Mouse (Mus musculus) kidney, adult 2 months (tissue): Measurements from ENCODE around the gene Actr1a. TPM values are rescaled to one million over a fixed set of nuclear protein-coding genes. Genes with fewer than 3 reads are reported as not detected.
A peak's percentile ranks its signal among the peaks of the same experiment; 100 is the strongest.

ENCODE experiments used
- DNase-seq: peaks from one replicate; pipeline ENCODE4 v3.0.0; 2021
- H3K27ac ChIP-seq: fragments of 200-500 bp; 2 replicates; pipeline ENCODE4 v1.5.1; 2012; ENCODE audit warnings: low read depth, low read length, control low read depth, inconsistent platforms; ENCODE audit not compliant: insufficient read depth
- H3K27me3 ChIP-seq: fragments of 200-500 bp; replicated peaks from 2 replicates; pipeline ENCODE4 v1.6.1; 2012; ENCODE audit warnings: mild to moderate bottlenecking, moderate library complexity, low read length, inconsistent platforms; ENCODE audit not compliant: control insufficient read depth, insufficient read depth
- H3K36me3 ChIP-seq: fragments of 200-500 bp; 2 replicates; pipeline ENCODE4 v1.6.1; 2012; ENCODE audit warnings: mild to moderate bottlenecking, moderate library complexity, low read length, inconsistent platforms; ENCODE audit not compliant: control insufficient read depth, insufficient read depth
- H3K4me1 ChIP-seq: fragments of 200-500 bp; 2 replicates; pipeline ENCODE4 v1.6.1; 2011; ENCODE audit warnings: low read length; ENCODE audit not compliant: control insufficient read depth, insufficient read depth
- H3K4me3 ChIP-seq: fragments of 200-500 bp; 2 replicates; pipeline ENCODE4 v1.5.1; 2011; ENCODE audit warnings: mild to moderate bottlenecking, low read depth, low read length, control low read depth; ENCODE audit not compliant: insufficient read depth
- CTCF ChIP-seq: fragments of 200-500 bp; conservative IDR thresholded peaks from 2 replicates; pipeline ENCODE4 v1.5.1; 2011; ENCODE audit warnings: low read depth, mild to moderate bottlenecking, control low read depth, low read length, moderate library complexity, mixed read lengths; ENCODE audit not compliant: insufficient read depth, insufficient read length
- POLR2A ChIP-seq: fragments of 200-500 bp; IDR thresholded peaks from one replicate; pipeline ENCODE4 v1.6.1; 2011; ENCODE audit warnings: low read depth, low read length, control low read depth
- WGBS: fragments of 180-500 bp; shearing (Covaris S2); methylation state at CpG from one replicate; pipeline ENCODE4 v1.1.7; 2018; 5-methylcytosine and 5-hydroxymethylcytosine counted together
- polyA plus RNA-seq: library from polyadenylated mRNA; depleted of rRNA; stranded (reverse); fragments of >200 nt; gene quantifications from 2 replicates; pipeline ENCODE4 v1.2.3, GENCODE M21; 2012

The Actr1a gene
- polyA plus RNA-seq, 1 experiment, result 80.4 TPM

- DNase-seq, result no peak
- Histone ChIP-seq H3K36me3 (no peaks in the 10 kb centered on the region), H3K27ac (no peak overlapping the region), H3K4me3 (no peak overlapping the region), H3K4me1 (no peaks in the 10 kb centered on the region), H3K27me3 (no peaks in the 10 kb centered on the region)
- 87% methylated on average over 22 of the region's 23 CpGs for WGBS
- TF ChIP-seq POLR2A, result no peak
These were observed 27.6 kb downstream of the Actr1a start for GRCm38 (mm10) chr19:46367798-46368590.

GRCm38 (mm10) chr19:46363294-46364009 is 32.1 kb downstream of the Actr1a start:
- WGBS, result 62% methylated on average over 11 of the region's 11 CpGs
- Histone ChIP-seq H3K4me1 (no peaks in the 10 kb centered on the region), H3K4me3 (no peak overlapping the region), H3K36me3 (no peaks in the 10 kb centered on the region), H3K27ac (no peak overlapping the region), H3K27me3 (no peaks in the 10 kb centered on the region)
- no peak for DNase-seq
- TF ChIP-seq POLR2A (no peak), CTCF (no peak)

- no peak overlapping the region for H3K27ac ChIP-seq
- TF ChIP-seq CTCF (no peak), POLR2A (no peak)
- H3K4me1 ChIP-seq, result no peaks in the 10 kb centered on the region
- no peaks in the 10 kb centered on the region for H3K27me3 ChIP-seq
- H3K4me3 ChIP-seq, result no peak overlapping the region
- DNase-seq, result no peak
- H3K36me3 ChIP-seq, result no peaks in the 10 kb centered on the region
- WGBS, result 90% methylated on average over 8 of the region's 8 CpGs
These were observed 33.4 kb downstream of the Actr1a start for GRCm38 (mm10) chr19:46362104-46362503.

GRCm38 (mm10) chr19:46358381-46358780 is 37.2 kb downstream of the Actr1a start:
- WGBS, result 81% methylated on average over 4 of the region's 4 CpGs
- no peak for DNase-seq

GRCm38 (mm10) chr19:46357344-46358280 is 37.9 kb downstream of the Actr1a start:
- TF ChIP-seq POLR2A (no peak), CTCF (no peak)
- no peak overlapping the region for H3K27ac ChIP-seq
- H3K4me3 ChIP-seq, result peak overlapping the region; percentile 75
- 19% methylated on average over 25 of the region's 25 CpGs for WGBS
- peaks cover 4% of the 10 kb centered on the region; the same call in 1 of the 2 replicates for H3K4me1 ChIP-seq
- peak; percentile 25 for DNase-seq
- H3K36me3 ChIP-seq, result no peaks in the 10 kb centered on the region
- no peaks in the 10 kb centered on the region for H3K27me3 ChIP-seq

More at GRCm38 (mm10) chr19:46358381-46358780, 37.2 kb downstream of the Actr1a start:
- H3K4me1 ChIP-seq, result peaks cover 4% of the 10 kb centered on the region; the same call in 1 of the 2 replicates
- H3K27me3 ChIP-seq, result no peaks in the 10 kb centered on the region
- H3K4me3 ChIP-seq, result no peak overlapping the region
- no peak overlapping the region for H3K27ac ChIP-seq
- no peaks in the 10 kb centered on the region for H3K36me3 ChIP-seq
- TF ChIP-seq POLR2A (no peak), CTCF (no peak)

- peak; percentile 94 for DNase-seq
- whole genome bisulfite sequencing, result under 1% methylated on average over 29 of the region's 29 CpGs
- peaks cover 4% of the 10 kb centered on the region; the same call in 1 of the 2 replicates for H3K4me1 ChIP-seq
- TF ChIP-seq CTCF, result no peak
- TF ChIP-seq POLR2A, result no peak
- no peaks in the 10 kb centered on the region for H3K27me3 ChIP-seq
- H3K4me3 ChIP-seq, result peak overlapping the region; percentile 75
- no peaks in the 10 kb centered on the region for H3K36me3 ChIP-seq
- H3K27ac ChIP-seq, result peak overlapping the region; percentile 71
These were observed 38.8 kb downstream of the Actr1a start for GRCm38 (mm10) chr19:46356701-46357138.
